Mouse (Mus musculus): Measurements from ENCODE around the gene Hmg20a.
A peak's percentile ranks its signal among the peaks of the same experiment; 100 is the strongest.

Hmg20a gene

GRCm38 (mm10) chr9:56527951-56528350, 109.5 kb downstream of the Hmg20a start:
- no peak for DNase-seq (ENCODE audit: low read depth, low spot score)

GRCm38 (mm10) chr9:56531991-56532390, 113.6 kb downstream of the Hmg20a start:
- no peak for DNase-seq (ENCODE audit: low read depth, low spot score)

- no peak for DNase-seq (ENCODE audit: low read depth, low spot score)
These were observed 115.5 kb downstream of the Hmg20a start for GRCm38 (mm10) chr9:56533916-56534315.

- peak; percentile 81 for DNase-seq (ENCODE audit: low read depth, low spot score)
These were observed 116.3 kb downstream of the Hmg20a start for GRCm38 (mm10) chr9:56534727-56535126.

GRCm38 (mm10) chr9:56535361-56535760, 117.0 kb downstream of the Hmg20a start:
- peak; percentile 47 for DNase-seq (ENCODE audit: low read depth, low spot score)

- DNase-seq (ENCODE audit: low read depth, low spot score) = no peak
These were observed 121.6 kb downstream of the Hmg20a start for GRCm38 (mm10) chr9:56540051-56540450.

- DNase-seq (ENCODE audit: low read depth, low spot score) = no peak
These were observed 126.5 kb downstream of the Hmg20a start for GRCm38 (mm10) chr9:56544687-56545475.

All from WW6 (cell line).